Mouse (Mus musculus): Measurements from ENCODE around the gene Pum1. TPM values are rescaled to one million over a fixed set of nuclear protein-coding genes. Genes with fewer than 3 reads are reported as not detected.
"Not testable (repeated sequence)": the region's sequence is repeated elsewhere in the genome, so short reads cannot be mapped to it uniquely, and the experiment has no call there.

Pum1 gene
- polyA plus RNA-seq, 1 experiment from 2014 or later: 133 TPM

DNA sequence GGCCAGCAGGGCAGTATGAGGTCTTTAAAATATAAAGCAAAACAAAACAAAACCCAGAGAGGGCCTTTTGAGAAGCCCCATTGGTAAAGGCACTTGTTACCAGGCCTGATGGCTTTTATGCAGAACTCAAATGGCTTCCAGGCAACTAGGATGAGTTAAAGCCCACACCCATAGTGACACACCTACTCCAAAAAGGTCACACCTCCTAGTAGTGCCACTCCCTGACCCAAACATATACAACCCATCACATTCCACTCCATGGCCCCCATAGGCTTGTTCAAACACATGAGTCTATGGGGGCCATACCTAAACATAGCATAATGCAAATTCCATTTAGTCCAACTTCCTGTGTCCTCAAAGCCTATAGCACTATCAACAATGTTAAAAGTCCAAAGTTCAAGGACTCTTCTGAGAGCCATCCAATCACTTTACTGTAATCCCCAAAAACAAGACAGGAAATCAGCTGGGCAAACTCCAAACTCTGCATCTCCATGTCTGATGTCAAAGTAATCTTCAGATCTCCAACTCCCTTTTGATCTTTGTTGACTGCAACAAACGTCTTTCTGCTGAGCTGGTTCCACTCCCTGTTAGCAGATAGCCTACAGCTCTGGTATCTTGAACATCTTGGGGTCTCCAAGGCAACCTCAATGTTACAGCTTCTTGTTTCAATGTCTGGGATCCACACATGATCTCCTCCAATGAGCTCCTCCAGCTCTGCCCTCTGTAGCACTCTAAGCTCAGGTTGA is 5.1 kb upstream of the Pum1 start:
- H3K9me3 ChIP-seq: no peaks in the 10 kb centered on the region
- WGBS: 55% methylated on average over 1 of the region's 1 CpGs
- H3K27me3 ChIP-seq: no peaks in the 10 kb centered on the region

DNA sequence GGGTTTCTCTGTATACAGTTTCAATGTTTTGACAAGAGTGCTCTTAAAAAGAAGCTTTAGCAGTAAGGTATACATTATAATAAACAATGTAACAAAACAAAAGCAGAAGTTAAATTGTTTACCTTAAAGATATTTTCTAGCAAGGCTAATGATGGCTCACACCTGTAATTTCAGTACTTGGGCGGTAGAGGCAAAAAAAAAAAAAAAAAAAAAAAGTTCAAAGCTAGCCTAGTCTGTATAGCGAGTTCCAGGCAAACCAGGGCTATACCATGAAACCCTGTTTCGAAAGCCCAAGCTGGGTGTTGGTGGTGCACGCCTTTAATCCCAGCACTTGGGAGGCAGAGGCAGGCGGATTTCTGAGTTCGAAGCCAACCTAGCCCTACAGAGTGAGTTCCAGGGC is 3.7 kb upstream of the Pum1 start:
- Histone ChIP-seq H3K4me1 (no peaks in the 10 kb centered on the region; the same call in 1 of the 2 replicates), H3K9me3 (no peaks in the 10 kb centered on the region)
- WGBS: 92% methylated on average over 6 of the region's 6 CpGs

More for the DNA sequence above, 5.1 kb upstream of the Pum1 start:
- no peaks in the 10 kb centered on the region for H3K36me3 ChIP-seq
- no peak overlapping the region for H3K27ac ChIP-seq (replicated peaks)
- no peaks in the 10 kb centered on the region for H3K4me1 ChIP-seq
- H3K4me3 ChIP-seq: no peak overlapping the region
- H3K4me2 ChIP-seq (replicated peaks): no peak overlapping the region
- no peak overlapping the region for H3K9ac ChIP-seq (replicated peaks)
- ATAC-seq (ENCODE audit: low FRiP score, low read depth): no peak

DNA sequence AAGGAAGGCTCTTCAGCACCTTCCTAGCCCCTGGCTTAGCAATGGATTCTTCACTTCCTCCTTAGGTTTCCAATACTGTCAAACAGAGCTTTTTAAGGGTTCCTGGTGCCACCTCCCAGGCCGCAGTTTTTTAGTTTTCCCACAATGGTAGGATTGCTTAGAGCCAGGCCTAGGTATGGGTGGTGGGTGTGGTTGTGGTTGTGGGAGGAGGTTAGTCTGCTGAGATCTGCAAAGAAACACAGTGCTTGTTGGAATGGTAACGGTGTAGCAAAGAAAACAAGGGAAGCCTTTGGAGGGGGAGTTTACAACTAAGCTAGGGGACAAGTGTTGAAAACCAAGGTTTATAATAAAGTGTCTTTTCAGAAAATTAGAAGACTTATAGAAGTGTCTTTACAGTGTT is 3.0 kb upstream of the Pum1 start:
- 81% methylated on average over 2 of the region's 2 CpGs for WGBS
- H3K4me3 ChIP-seq: no peak overlapping the region

More for the DNA sequence above, 3.7 kb upstream of the Pum1 start:
- Histone ChIP-seq H3K27ac (replicated peaks) (no peak overlapping the region), H3K4me3 (no peak overlapping the region), H3K9ac (replicated peaks) (no peak overlapping the region), H3K36me3 (no peaks in the 10 kb centered on the region), H3K27me3 (no peaks in the 10 kb centered on the region), H3K4me2 (replicated peaks) (no peak overlapping the region)
- no peak for ATAC-seq (ENCODE audit: low FRiP score, low read depth)

DNA sequence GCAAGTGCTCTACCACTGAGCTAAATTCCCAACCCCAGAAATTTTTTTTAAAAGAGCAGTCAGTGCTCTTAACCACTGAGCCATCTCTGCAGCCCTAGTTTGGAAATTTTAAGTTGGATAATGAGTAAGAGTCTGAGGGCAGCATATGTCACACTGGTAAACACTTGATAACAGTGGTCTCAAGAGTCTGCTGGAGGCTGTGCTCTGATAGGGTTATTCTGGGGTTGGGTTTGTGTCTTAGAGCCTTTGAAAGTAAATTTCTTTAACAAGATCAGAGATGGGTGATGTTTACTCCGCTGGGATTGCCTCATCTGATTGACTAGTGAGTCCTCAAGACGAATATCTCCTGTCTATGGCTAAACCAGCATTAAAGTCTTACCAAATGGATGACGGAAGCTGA is 2.0 kb upstream of the Pum1 start:
- Histone ChIP-seq H3K9ac (replicated peaks) (no peak overlapping the region), H3K4me1 (peaks cover 15% of the 10 kb centered on the region), H3K4me2 (replicated peaks) (no peak overlapping the region), H3K27ac (replicated peaks) (no peak overlapping the region), H3K4me3 (no peak overlapping the region), H3K27me3 (no peaks in the 10 kb centered on the region), H3K9me3 (no peaks in the 10 kb centered on the region), H3K36me3 (no peaks in the 10 kb centered on the region)
- ATAC-seq (ENCODE audit: low FRiP score, low read depth): no peak
- WGBS: 93% methylated on average over 3 of the region's 3 CpGs

More for the DNA sequence above, 3.0 kb upstream of the Pum1 start:
- Histone ChIP-seq H3K27ac (replicated peaks) (no peak overlapping the region), H3K9ac (replicated peaks) (no peak overlapping the region), H3K27me3 (no peaks in the 10 kb centered on the region), H3K4me1 (peaks cover 5% of the 10 kb centered on the region), H3K9me3 (no peaks in the 10 kb centered on the region), H3K4me2 (replicated peaks) (no peak overlapping the region), H3K36me3 (no peaks in the 10 kb centered on the region)
- no peak for ATAC-seq (ENCODE audit: low FRiP score, low read depth)

DNA sequence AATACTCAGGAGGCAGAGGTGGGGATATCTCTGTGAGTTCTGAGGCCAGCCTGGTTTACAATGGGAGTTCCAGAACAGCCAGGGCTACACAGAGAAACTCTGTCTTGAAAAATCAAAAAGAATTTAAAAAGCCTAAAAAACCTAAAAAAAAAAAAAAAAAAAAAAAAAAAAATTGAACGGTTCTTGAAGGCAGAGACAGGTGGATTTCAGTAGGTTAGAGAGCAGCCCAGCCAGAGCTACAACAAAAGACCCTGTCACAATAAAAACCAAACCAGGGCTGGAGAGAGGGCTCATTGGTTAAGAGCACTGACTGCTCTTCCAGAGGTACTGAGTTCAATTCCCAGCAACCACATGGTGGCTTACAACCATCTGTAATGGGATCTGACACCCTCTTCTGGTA is 816 bp upstream of the Pum1 start:
- Histone ChIP-seq H3K27ac (replicated peaks) (peak overlapping the region; percentile 98; the same call in 1 of the 2 replicates), H3K4me2 (replicated peaks) (peak overlapping the region; percentile 82; the same call in 1 of the 2 replicates), H3K4me1 (peaks cover 21% of the 10 kb centered on the region)
- WGBS: 82% methylated on average over 1 of the region's 1 CpGs
- not testable (repeated sequence) for ATAC-seq (ENCODE audit: low FRiP score, low read depth); H3K4me3 ChIP-seq; H3K36me3 ChIP-seq; H3K9ac ChIP-seq (replicated peaks); H3K27me3 ChIP-seq; H3K9me3 ChIP-seq

DNA sequence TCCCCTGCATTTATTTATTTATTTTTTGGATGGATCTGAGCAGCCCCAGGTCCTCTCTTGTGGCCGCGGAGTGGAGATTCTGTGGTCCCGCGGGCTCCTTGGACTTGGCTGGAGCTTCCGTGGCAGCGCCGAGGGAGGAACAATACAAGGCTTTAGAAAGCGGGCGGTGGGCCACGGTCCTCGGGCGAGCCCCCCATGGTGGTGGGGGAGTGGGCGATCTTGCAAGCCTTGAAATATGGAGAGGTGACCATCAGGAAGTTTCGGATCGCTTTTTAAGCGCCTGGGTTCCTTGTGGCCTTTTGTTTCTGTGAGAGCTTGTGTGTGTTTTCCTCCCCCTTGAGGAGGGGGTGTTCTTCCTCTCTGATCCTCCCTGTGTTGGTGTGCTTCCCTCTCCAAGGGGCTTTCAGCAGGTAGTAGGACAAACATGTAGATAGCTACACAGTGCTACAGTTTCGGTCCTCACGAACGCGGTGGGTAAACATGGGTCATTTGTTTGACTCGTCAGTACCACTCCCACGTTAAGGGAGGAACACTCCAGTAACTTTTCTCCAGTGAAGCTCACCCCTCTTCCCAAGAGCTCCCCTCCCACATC is 785 bp downstream of the Pum1 start:
- peak overlapping the region; percentile 93 for H3K4me3 ChIP-seq
- under 1% methylated on average over 22 of the region's 22 CpGs for WGBS
- peak overlapping the region; percentile 96 for H3K9ac ChIP-seq (replicated peaks)

DNA sequence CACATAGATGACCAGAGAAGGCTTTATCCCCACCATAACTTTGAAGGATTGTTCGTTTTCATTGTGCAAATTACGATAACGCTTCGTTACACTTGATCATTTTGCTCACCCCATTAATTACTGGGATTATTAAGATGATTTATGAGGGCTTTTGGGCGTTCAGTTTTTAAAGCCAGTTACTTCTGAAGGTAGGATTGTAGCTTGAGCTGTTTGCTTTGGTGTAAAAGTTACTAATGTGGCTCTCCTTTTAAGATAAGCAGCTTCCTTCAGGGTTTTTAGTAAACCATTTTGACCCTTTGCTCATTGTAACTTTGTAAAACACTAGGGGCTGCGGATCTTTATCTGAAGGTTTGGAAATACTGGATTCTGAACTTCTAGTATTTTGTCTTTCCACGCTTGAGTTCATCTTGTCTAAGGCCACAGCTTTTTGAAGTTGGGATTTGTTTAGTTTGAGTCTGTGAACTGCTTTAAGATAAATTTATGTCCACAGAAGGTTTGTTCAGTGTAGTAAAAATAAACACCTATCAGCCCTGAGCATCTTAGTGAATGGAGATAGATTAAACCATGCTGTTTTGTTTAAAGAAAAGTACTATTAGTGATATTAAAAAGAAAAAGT is 1.4 kb downstream of the Pum1 start:
- Histone ChIP-seq H3K4me3 (peak overlapping the region; percentile 93), H3K27ac (replicated peaks) (peak overlapping the region; percentile 98), H3K36me3 (peaks cover 5% of the 10 kb centered on the region; the same call in 1 of the 2 replicates), H3K4me1 (peaks cover 32% of the 10 kb centered on the region), H3K9ac (replicated peaks) (peak overlapping the region; percentile 96), H3K4me2 (replicated peaks) (peak overlapping the region; percentile 82), H3K9me3 (no peaks in the 10 kb centered on the region), H3K27me3 (no peaks in the 10 kb centered on the region)
- 3% methylated on average over 7 of the region's 7 CpGs for WGBS
- no peak for ATAC-seq (ENCODE audit: low FRiP score, low read depth)

More for the DNA sequence above, 785 bp downstream of the Pum1 start:
- Histone ChIP-seq H3K4me1 (peaks cover 30% of the 10 kb centered on the region), H3K4me2 (replicated peaks) (peak overlapping the region; percentile 82), H3K27ac (replicated peaks) (peak overlapping the region; percentile 98), H3K27me3 (no peaks in the 10 kb centered on the region), H3K36me3 (peaks cover 1% of the 10 kb centered on the region; the same call in 1 of the 2 replicates), H3K9me3 (no peaks in the 10 kb centered on the region)
- peak; percentile 5; the same call in 1 of the 2 replicates for ATAC-seq (ENCODE audit: low FRiP score, low read depth)

DNA sequence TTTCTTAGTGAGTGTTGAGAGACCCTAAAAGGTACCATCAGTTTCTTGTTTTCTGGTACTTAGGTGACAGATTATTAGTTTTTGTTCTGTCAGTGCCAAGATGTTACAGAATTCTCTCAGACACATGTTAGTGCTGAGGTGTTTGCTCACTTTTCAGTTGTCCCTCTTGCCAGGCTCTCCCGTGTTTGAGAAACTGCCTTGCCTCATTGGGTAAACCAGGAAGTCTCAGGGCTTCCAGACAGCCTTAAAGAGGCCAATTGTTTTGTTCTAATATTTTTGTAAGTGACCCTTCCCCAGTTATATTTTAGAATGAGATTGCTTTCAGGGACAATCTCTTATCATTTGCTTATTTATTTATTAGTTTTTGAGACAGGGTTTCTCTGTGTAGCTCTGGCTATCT is 2.1 kb downstream of the Pum1 start:
- Histone ChIP-seq H3K4me1 (peaks cover 32% of the 10 kb centered on the region), H3K4me2 (replicated peaks) (peak overlapping the region; percentile 82), H3K9ac (replicated peaks) (no peak overlapping the region; the same call in 1 of the 2 replicates), H3K27ac (replicated peaks) (no peak overlapping the region), H3K36me3 (peaks cover 5% of the 10 kb centered on the region), H3K4me3 (peak overlapping the region; percentile 93), H3K9me3 (no peaks in the 10 kb centered on the region), H3K27me3 (no peaks in the 10 kb centered on the region)
- ATAC-seq (ENCODE audit: low FRiP score, low read depth): no peak
- WGBS: 22% methylated on average over 1 of the region's 1 CpGs

DNA sequence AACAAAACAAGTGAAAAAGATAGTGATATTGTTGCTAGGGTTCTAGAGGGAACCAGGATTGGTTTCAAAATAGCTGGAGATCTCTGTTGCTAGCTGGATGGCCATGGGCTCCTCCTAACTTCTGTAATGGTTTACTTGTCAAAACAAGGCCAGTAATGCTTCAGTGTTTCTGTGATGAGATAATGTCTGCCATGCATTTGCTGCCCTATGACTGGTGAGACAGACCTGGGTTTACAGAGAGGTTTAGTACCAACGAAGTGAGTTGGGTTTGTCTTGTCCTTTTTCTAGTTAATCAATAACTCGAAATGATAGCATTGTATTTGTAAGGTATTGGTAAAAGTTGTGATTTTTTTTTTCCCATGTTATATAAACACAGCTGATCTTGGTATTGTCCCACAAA is 4.6 kb downstream of the Pum1 start:
- Histone ChIP-seq H3K27ac (replicated peaks) (no peak overlapping the region), H3K4me3 (no peak overlapping the region), H3K9me3 (no peaks in the 10 kb centered on the region), H3K9ac (replicated peaks) (no peak overlapping the region), H3K36me3 (peaks cover 30% of the 10 kb centered on the region), H3K4me1 (peaks cover 32% of the 10 kb centered on the region), H3K27me3 (no peaks in the 10 kb centered on the region), H3K4me2 (replicated peaks) (no peak overlapping the region; the same call in 1 of the 2 replicates)
- ATAC-seq (ENCODE audit: low FRiP score, low read depth): no peak
- WGBS: 83% methylated on average over 2 of the region's 2 CpGs

DNA sequence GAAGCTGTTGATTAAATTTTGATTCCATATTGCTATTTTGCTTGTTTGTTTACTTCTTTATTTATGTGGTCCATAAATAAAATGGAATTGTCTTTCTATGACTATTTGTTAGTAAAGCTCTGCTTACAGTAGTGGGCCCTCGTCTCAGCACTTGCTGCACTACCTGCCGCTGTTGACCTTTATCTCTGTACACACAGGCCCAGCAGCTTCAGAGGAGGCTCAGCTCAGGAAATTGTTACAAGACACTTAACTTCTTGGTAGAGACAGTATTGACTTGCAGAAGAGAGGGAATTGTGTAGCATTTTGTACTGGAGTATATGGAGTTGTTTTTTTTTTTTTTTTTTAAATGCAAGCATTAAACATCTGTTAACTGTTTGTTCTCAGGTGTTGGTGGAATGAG is 5.4 kb downstream of the Pum1 start:
- peaks cover 39% of the 10 kb centered on the region for H3K36me3 ChIP-seq
- no peak overlapping the region for H3K9ac ChIP-seq (replicated peaks)
- WGBS: 61% methylated on average over 2 of the region's 2 CpGs
- H3K27ac ChIP-seq (replicated peaks): no peak overlapping the region
- H3K9me3 ChIP-seq: no peaks in the 10 kb centered on the region
- no peaks in the 10 kb centered on the region for H3K27me3 ChIP-seq
- peaks cover 32% of the 10 kb centered on the region for H3K4me1 ChIP-seq
- ATAC-seq (ENCODE audit: low FRiP score, low read depth): no peak
- H3K4me3 ChIP-seq: no peak overlapping the region
- H3K4me2 ChIP-seq (replicated peaks): no peak overlapping the region

DNA sequence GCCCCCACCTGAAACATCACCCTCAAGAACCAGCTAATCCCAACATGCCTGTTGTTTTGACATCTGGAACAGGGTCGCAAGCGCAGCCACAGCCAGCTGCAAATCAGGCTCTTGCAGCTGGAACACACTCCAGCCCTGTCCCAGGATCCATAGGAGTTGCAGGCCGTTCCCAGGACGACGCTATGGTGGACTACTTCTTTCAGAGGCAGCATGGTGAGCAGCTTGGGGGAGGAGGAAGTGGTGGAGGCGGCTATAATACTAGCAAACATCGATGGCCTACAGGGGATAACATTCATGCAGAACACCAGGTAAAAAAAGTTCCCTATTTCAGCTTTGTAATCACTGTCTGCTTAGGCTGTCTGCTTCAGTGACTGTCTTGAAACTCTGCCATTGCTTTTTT is 5.9 kb downstream of the Pum1 start:
- Histone ChIP-seq H3K36me3 (peaks cover 43% of the 10 kb centered on the region), H3K4me3 (no peak overlapping the region), H3K9me3 (no peaks in the 10 kb centered on the region), H3K27ac (replicated peaks) (no peak overlapping the region), H3K27me3 (no peaks in the 10 kb centered on the region), H3K4me2 (replicated peaks) (no peak overlapping the region), H3K4me1 (peaks cover 32% of the 10 kb centered on the region), H3K9ac (replicated peaks) (no peak overlapping the region)
- ATAC-seq (ENCODE audit: low FRiP score, low read depth): no peak
- WGBS: 62% methylated on average over 7 of the region's 7 CpGs

DNA sequence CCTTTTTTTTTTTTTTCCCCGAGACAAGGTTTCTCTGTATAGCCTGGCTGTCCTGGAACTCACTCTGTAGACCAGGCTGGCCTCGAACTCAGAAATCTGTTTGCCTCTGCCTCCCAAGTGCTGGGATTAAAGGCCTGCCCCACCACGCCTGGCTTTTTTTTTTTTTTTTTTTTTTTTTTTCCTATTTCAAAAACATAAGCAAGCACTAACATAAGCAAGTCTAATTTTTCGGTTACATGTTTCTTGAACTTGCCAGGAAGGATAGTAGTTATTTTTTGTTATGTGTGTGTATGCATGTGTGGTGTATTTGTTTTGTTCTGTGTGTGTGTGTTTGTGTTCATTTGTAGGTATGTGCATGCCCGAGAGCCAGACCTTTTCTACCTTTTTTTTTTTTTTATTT is 6.9 kb downstream of the Pum1 start:
- 85% methylated on average over 5 of the region's 5 CpGs for WGBS
- peaks cover 53% of the 10 kb centered on the region for H3K36me3 ChIP-seq
- H3K9me3 ChIP-seq; H3K27me3 ChIP-seq; H3K4me2 ChIP-seq (replicated peaks); ATAC-seq (ENCODE audit: low FRiP score, low read depth); H3K27ac ChIP-seq (replicated peaks); H3K4me3 ChIP-seq; H3K9ac ChIP-seq (replicated peaks): not testable (repeated sequence)
- peaks cover 28% of the 10 kb centered on the region for H3K4me1 ChIP-seq

Measured in midbrain, embryonic 12.5 days (tissue).